Mouse (Mus musculus) intestine, embryonic 16.5 days (tissue): Measurements from ENCODE around the gene Raet1e. TPM values are rescaled to one million over a fixed set of nuclear protein-coding genes. Genes with fewer than 3 reads are reported as not detected.

Experiments used
- ATAC-seq: fragments of 200-750 bp; cut with Nextera tagmentation; 2 replicates; pipeline ENCODE4 v1.8.0; 2017; ENCODE audit warnings: moderate TSS enrichment, moderate library complexity
- H3K27ac ChIP-seq: fragments of 300-500 bp; sonication (generic); 2 replicates; pipeline ENCODE4 v1.5.1; 2014; ENCODE audit warnings: mild to moderate bottlenecking, low read length
- H3K27me3 ChIP-seq: fragments of 300-500 bp; sonication (generic); replicated peaks from 2 replicates; pipeline ENCODE4 v1.6.1; 2014; ENCODE audit warnings: low read length, control low read depth, mixed read lengths; ENCODE audit not compliant: control insufficient read depth, insufficient read depth
- H3K36me3 ChIP-seq: fragments of 300-500 bp; sonication (generic); 2 replicates; pipeline ENCODE4 v1.6.1; 2014; ENCODE audit warnings: low read length, control low read depth; ENCODE audit not compliant: control insufficient read depth, insufficient read depth
- H3K4me1 ChIP-seq: fragments of 300-500 bp; sonication (generic); 2 replicates; pipeline ENCODE4 v1.6.1; 2014; ENCODE audit warnings: low read length, control low read depth, mixed read lengths; ENCODE audit not compliant: control insufficient read depth, insufficient read depth
- H3K4me2 ChIP-seq: fragments of 300-500 bp; sonication (generic); 2 replicates; pipeline ENCODE4 v1.6.1; 2014; ENCODE audit warnings: low read depth, low read length, control low read depth
- H3K4me3 ChIP-seq: fragments of 300-500 bp; sonication (generic); 2 replicates; pipeline ENCODE4 v1.5.1; 2014; ENCODE audit warnings: mild to moderate bottlenecking, low read length
- H3K9ac ChIP-seq: fragments of 300-500 bp; sonication (generic); 2 replicates; pipeline ENCODE4 v1.6.1; 2014; ENCODE audit warnings: low read depth, low read length
- H3K9me3 ChIP-seq: fragments of 300-500 bp; sonication (generic); 2 replicates; pipeline ENCODE4 v1.6.1; 2016; ENCODE audit warnings: low read length, control low read depth; ENCODE audit not compliant: control insufficient read depth
- WGBS: fragments of 180-500 bp; shearing (Covaris S2); extraction: QIAGEN DNeasy Blood & Tissue Kit; methylation state at CpG from one replicate; pipeline ENCODE4 v1.1.7; 2014; 5-methylcytosine and 5-hydroxymethylcytosine counted together
- polyA plus RNA-seq: library from polyadenylated mRNA; unstranded; fragments of >200 nt; fragmentation: Nextera tagmentation; extraction: Ambion mirVana; gene quantifications from 2 replicates; pipeline ENCODE4 v1.2.1, GENCODE M21; 2015

Gene Raet1e
- polyA plus RNA-seq, 1 experiment from 2014 or later = 4.1 TPM

DNA sequence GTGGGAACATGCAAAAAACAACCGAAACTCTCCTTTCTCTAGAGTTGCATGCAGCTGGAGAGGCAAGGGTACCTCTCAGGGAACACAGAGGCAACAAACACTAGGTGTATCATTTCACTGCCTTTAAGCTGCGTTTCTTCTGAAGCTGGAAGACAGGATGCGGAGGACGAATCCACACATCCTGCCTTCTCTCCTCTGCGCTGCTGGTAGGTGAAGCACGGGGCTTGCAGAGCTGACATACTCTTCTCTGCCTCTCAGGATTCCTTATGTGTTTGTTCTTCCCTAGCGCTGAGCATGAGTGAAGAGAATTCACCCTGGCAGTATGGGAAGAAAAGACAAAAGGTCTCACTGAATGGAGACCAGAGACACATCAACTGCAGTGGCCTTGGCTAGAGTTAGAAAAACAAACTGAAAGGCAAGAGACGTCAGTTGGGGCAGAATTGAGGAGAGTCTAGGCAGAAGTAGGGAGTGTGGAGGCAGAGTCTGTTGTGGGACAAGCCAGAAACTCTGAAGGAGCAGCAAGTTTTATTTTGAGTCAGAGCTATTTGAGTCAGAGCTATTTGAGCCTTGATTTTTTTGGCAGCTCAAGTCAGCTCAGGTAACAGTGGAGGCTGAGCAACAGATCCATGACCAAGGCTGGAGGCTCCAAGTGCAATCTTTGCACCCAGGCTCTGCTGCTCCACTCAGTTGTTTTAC lies 139.5 kb downstream of the Raet1e start:
- Histone ChIP-seq H3K4me1 (no peaks in the 10 kb centered on the region), H3K27ac (no peak overlapping the region), H3K27me3 (no peaks in the 10 kb centered on the region), H3K9me3 (no peaks in the 10 kb centered on the region), H3K9ac (no peak overlapping the region), H3K4me3 (no peak overlapping the region), H3K36me3 (no peaks in the 10 kb centered on the region), H3K4me2 (no peak overlapping the region)
- no peak for ATAC-seq
- WGBS = 54% methylated on average over 8 of the region's 8 CpGs

DNA sequence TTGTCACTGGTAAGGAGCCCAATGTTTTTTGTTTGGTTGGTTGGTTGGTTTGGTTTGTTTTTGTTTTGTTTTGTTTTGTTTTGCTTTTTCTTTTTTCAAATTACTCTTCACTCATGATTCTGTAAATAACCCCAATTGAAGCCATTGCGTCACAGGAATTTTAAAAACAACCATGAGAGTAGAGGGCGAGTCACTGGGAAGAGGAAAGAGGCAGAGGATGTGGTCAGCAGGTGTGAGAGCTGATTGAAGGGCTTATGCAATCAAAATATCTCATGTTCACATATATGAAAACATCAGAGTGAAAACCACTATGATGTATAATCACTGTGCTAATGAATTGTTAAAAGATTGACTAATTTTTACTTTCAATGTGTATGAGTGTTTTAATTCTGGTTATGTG lies 141.0 kb downstream of the Raet1e start:
- Histone ChIP-seq H3K9me3 (no peaks in the 10 kb centered on the region), H3K27ac (no peak overlapping the region), H3K4me3 (no peak overlapping the region), H3K36me3 (no peaks in the 10 kb centered on the region), H3K9ac (no peak overlapping the region), H3K4me2 (no peak overlapping the region), H3K4me1 (no peaks in the 10 kb centered on the region), H3K27me3 (no peaks in the 10 kb centered on the region)
- no peak for ATAC-seq
- WGBS = 89% methylated on average over 2 of the region's 2 CpGs

DNA sequence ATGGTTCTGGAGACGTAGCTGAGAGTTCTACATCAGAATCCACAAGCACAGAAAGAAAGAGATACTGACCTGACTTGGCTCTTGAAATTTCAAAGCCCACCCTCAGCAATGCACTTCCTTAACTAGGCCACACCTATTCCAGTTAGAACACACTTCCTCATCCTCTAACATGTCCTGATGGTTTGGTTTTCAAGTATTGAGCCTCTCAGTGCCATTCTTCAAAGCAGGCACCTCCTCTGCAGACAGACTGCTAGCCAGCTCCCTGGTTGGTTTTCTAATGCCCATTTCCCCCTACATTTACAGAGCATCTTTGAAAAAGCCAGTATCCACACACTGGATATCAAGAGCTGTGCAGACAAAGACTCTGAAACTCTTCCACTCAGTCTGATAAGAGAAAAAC lies 143.3 kb downstream of the Raet1e start:
- H3K36me3 ChIP-seq = no peaks in the 10 kb centered on the region
- WGBS = 67% methylated on average over 1 of the region's 1 CpGs
- no peak overlapping the region for H3K4me3 ChIP-seq
- no peak overlapping the region for H3K27ac ChIP-seq
- H3K4me2 ChIP-seq = no peak overlapping the region
- no peaks in the 10 kb centered on the region for H3K27me3 ChIP-seq
- no peak overlapping the region for H3K9ac ChIP-seq
- H3K9me3 ChIP-seq = no peaks in the 10 kb centered on the region
- ATAC-seq = no peak
- no peaks in the 10 kb centered on the region for H3K4me1 ChIP-seq

DNA sequence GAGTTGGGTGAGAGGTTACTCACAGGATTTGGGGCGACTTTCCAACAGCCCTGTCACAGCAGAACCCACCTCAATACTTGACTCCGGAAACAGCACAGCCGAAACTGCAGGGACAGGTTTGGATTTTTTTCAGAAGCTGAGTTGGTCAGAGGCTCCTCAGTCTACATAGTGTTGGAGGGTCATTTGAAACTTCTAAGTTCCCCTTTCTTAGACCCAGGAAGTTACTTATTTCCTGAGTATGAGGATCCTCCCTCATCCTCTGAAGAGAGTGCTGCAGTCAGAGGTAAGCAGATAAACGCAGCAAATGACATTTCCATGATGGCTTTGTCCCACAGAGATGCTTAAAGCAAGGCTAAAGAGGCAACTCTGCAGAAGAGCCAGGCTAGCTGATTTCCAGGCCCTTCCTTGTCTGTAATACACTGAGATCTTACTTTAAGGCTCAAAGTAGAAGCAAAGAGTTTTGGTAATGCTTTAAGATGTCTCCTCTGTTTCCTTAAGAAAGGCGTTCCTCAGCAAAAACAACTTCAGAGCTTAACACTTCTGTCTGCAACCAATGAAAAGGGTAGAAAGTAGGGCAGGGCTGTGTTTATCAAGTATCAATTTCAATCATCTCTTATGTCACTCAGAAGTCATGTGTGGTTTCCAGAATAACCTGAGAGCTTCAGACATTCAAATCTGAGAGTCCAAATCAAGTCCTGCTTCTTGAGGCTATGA lies 144.1 kb downstream of the Raet1e start:
- no peak overlapping the region for H3K4me3 ChIP-seq

DNA sequence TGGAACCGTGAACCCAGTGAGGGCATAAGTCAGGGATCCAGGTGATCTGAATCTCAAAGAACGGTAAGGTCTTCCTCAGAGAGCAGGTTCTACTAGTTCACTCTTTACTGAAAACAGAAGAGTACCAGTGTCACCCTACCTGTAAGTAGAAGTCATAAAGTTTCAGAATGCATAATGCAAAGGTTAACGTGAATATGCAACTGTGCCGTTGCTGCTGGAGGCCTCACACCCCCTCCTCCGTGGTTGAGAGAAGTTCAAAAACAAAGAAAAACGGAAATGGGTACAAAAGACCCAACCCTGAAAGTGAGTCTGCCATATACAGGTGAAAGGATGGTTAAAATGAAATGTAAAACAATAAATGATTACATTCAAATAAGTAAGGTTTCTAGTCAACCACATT lies 145.4 kb downstream of the Raet1e start:
- WGBS = 90% methylated on average over 6 of the region's 6 CpGs
- H3K9ac ChIP-seq = no peak overlapping the region
- no peaks in the 10 kb centered on the region for H3K27me3 ChIP-seq
- no peak overlapping the region for H3K4me2 ChIP-seq
- ATAC-seq = no peak
- no peak overlapping the region for H3K4me3 ChIP-seq
- H3K4me1 ChIP-seq = no peaks in the 10 kb centered on the region
- no peaks in the 10 kb centered on the region for H3K36me3 ChIP-seq
- H3K27ac ChIP-seq = no peak overlapping the region
- no peaks in the 10 kb centered on the region for H3K9me3 ChIP-seq

More for the DNA sequence above, 144.1 kb downstream of the Raet1e start:
- Histone ChIP-seq H3K27me3 (no peaks in the 10 kb centered on the region), H3K9me3 (no peaks in the 10 kb centered on the region), H3K9ac (no peak overlapping the region), H3K36me3 (no peaks in the 10 kb centered on the region), H3K4me1 (no peaks in the 10 kb centered on the region), H3K4me2 (no peak overlapping the region), H3K27ac (no peak overlapping the region)
- no peak for ATAC-seq
- 81% methylated on average over 5 of the region's 5 CpGs for whole genome bisulfite sequencing

DNA sequence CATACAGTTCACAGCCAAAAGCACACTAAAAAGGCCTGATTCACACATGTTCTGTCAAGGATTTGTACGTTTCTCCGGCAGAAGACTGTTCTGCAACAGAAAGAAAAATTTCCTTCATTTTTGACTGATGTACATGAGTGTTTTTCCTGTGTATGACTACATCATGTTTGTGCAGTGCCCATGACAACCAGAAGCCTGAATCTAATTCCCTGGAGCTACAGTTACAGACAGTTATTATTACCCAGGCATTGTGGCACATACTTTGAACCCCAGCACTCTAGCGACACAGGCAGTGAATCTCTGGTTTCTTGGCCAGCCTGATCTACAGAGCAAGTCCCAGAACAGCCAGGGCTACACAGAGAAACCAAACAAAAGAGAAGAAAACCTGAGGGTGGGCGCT lies 147.4 kb downstream of the Raet1e start:
- 78% methylated on average over 4 of the region's 4 CpGs for WGBS
- ATAC-seq = no peak

DNA sequence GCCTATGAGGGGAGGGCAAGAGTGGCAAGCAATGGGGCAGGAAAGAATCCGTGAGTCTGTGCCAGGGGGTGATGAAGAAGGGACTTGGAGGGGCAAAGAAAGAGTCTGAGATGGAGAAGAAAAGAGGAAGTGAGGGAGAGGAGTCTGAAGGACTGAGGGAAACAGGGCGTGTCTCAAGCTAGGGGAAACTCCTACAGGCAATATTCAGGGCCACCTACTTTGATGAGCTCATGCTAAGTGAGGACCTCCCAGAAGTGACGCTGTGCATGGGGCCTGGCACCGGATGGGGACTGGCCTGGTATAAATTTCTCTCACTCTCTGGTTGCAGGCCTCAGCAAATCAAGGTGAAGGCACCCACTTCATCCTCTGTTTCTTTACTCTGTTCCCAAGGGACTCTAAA lies 148.1 kb downstream of the Raet1e start:
- Histone ChIP-seq H3K4me1 (no peaks in the 10 kb centered on the region), H3K27me3 (no peaks in the 10 kb centered on the region), H3K36me3 (no peaks in the 10 kb centered on the region), H3K4me2 (no peak overlapping the region), H3K9me3 (no peaks in the 10 kb centered on the region), H3K4me3 (no peak overlapping the region), H3K27ac (no peak overlapping the region), H3K9ac (no peak overlapping the region)
- ATAC-seq = no peak
- 50% methylated on average over 4 of the region's 4 CpGs for WGBS

More for the DNA sequence above, 147.4 kb downstream of the Raet1e start:
- H3K4me1 ChIP-seq = no peaks in the 10 kb centered on the region
- no peaks in the 10 kb centered on the region for H3K27me3 ChIP-seq
- H3K36me3 ChIP-seq = no peaks in the 10 kb centered on the region
- H3K9ac ChIP-seq = no peak overlapping the region
- no peak overlapping the region for H3K4me3 ChIP-seq
- H3K4me2 ChIP-seq = no peak overlapping the region
- H3K27ac ChIP-seq = no peak overlapping the region
- no peaks in the 10 kb centered on the region for H3K9me3 ChIP-seq

DNA sequence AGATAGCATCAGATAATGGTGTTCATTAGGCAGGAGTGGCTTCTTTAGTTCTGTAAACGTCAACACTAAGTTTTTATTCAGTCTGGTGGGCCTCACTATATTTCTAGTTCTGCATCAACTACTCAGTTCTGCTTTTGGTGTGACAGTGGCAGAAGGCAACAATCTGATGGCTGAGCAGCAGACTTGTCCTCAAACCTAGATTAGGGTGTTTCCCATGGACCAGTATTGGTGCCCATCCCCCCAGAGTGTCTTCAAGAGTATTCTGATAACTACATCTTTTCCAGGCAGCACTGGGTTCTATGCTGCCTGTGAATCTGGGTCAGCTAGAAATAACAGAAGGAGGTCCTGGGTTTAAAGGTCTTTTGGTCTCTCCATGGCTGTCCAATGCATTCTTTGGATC lies 149.9 kb downstream of the Raet1e start:
- ATAC-seq = no peak
- H3K9ac ChIP-seq = no peak overlapping the region
- no peak overlapping the region for H3K4me2 ChIP-seq
- H3K27me3 ChIP-seq = no peaks in the 10 kb centered on the region
- H3K4me1 ChIP-seq = no peaks in the 10 kb centered on the region
- WGBS = 74% methylated on average over 1 of the region's 1 CpGs
- H3K27ac ChIP-seq = no peak overlapping the region
- no peak overlapping the region for H3K4me3 ChIP-seq
- no peaks in the 10 kb centered on the region for H3K36me3 ChIP-seq
- no peaks in the 10 kb centered on the region for H3K9me3 ChIP-seq

DNA sequence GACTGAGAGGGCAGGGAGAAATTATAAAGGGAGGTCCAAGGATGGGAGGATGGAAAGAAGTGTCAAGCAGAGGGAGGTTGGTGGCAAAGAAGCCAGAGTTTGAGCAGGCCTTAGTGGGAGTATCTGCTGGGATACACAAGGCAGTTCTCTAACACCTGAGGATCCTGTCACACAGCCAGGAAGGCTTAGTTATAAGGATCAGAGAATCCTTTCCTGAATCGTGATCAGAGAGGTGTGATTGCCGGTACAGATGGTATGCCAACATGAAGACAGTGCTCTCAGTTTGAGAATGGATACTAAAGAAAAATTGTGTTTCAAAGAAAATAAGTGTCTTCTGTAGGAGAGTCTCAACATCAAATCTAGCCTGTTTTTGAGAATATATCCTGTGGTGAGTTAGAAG lies 164.5 kb downstream of the Raet1e start:
- Histone ChIP-seq H3K27ac (no peak overlapping the region), H3K4me1 (no peaks in the 10 kb centered on the region), H3K4me2 (no peak overlapping the region), H3K36me3 (no peaks in the 10 kb centered on the region), H3K27me3 (no peaks in the 10 kb centered on the region), H3K4me3 (no peak overlapping the region), H3K9ac (no peak overlapping the region), H3K9me3 (no peaks in the 10 kb centered on the region)
- ATAC-seq = no peak
- WGBS = 87% methylated on average over 2 of the region's 2 CpGs
